Mouse (Mus musculus): ENCODE results near the gene Rbpjl.

- TF ChIP-seq CTCF (conservative IDR thresholded peaks at IDR 0.05; ENCODE audit: low read length) (no peak), NANOG (IDR thresholded peaks at IDR 0.05; ENCODE audit: borderline replicate concordance, low read length) (no peak)
Observed at GRCm38 (mm10) chr2:164421306-164421705, 18.4 kb downstream of the Rbpjl start.
